Mouse (Mus musculus): ENCODE measurements around the gene Wwc1.

DNA sequence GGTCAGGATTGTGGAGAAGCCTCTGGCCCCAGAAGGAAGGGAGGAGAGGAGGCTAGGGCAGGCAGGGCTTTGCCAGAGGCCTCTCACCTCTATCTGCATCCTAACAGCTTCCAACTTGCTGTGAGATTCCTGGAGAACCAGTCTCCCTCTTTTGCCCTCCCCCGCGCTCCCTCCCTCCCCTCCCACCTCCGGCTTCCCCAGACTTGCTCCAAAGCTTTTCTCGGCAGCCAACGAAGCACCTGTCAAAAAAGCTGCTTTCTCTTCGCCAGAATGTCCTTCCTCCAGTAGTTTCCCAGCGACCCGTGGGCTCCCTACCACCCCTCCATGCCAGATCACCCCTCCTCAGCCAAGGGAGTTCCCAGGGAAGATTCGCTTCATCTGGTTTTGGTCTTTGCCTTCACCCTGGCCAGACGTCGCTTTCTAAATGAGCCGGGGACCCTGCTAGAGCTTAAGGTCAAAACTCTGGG is 1.0 kb downstream of the Wwc1 start:
- no peak for TF ChIP-seq CTCF (IDR thresholded peaks at IDR 0.05; ENCODE audit: insufficient read depth, low read length)
- TF ChIP-seq POLR2A (IDR thresholded peaks at IDR 0.05; ENCODE audit: borderline replicate concordance, extremely low read depth, low read depth, low read length): no peak
